Mouse (Mus musculus): ENCODE data around the gene 3110070M22Rik. TPM values are rescaled to one million over a fixed set of nuclear protein-coding genes. Genes with fewer than 3 reads are reported as not detected.
A peak's percentile ranks its signal among the peaks of the same experiment; 100 is the strongest.
"Not testable (repeated sequence)": the region's sequence is repeated elsewhere in the genome, so short reads cannot be mapped to it uniquely, and the experiment has no call there.

3110070M22Rik gene
- 1.4 and 1.6 TPM in 2 replicates for polyA plus RNA-seq (2015; fragmentation: Nextera tagmentation; extraction: Ambion mirVana)

- 89% methylated on average over 86 of the region's 87 CpGs for WGBS
- Histone ChIP-seq H3K27ac (ENCODE audit: low read depth, low read length) (peak within 1 kb of the TSS; percentile 29; the same call in 1 of the 2 replicates), H3K4me2 (ENCODE audit: low read length) (peak within 1 kb of the TSS; percentile 27), H3K9me3 (ENCODE audit: control insufficient read depth, low read length) (peaks cover 13% of the 10 kb centered on the region), H3K4me3 (ENCODE audit: low read length) (no peak within 1 kb of the TSS), H3K4me1 (ENCODE audit: control insufficient read depth, insufficient read depth, low read depth, low read length) (no peaks in the 10 kb centered on the region), H3K36me3 (ENCODE audit: control insufficient read depth, insufficient read depth, low read length) (peaks cover 9% of the 10 kb centered on the region; the same call in 1 of the 2 replicates), H3K9ac (ENCODE audit: low read depth, low read length) (peak within 1 kb of the TSS; percentile 25), H3K27me3 (replicated peaks; ENCODE audit: control insufficient read depth, insufficient read depth, low read length) (no peaks in the 10 kb centered on the region)
- no peak for ATAC-seq
Measured at GRCm38 (mm10) chr13:119487880-119488580, at the start of gene 3110070M22Rik, which contains the start of gene Tmem267. 3110070M22Rik (minus strand) TSS chr13:119488383. Tmem267 (plus strand) TSS chr13:119488039.

- not testable (repeated sequence) for H3K4me1 ChIP-seq (ENCODE audit: control insufficient read depth, insufficient read depth, low read depth, low read length); H3K27ac ChIP-seq (ENCODE audit: low read depth, low read length); H3K36me3 ChIP-seq (ENCODE audit: control insufficient read depth, insufficient read depth, low read length); H3K27me3 ChIP-seq (replicated peaks; ENCODE audit: control insufficient read depth, insufficient read depth, low read length); H3K4me2 ChIP-seq (ENCODE audit: low read length); H3K9ac ChIP-seq (ENCODE audit: low read depth, low read length); H3K4me3 ChIP-seq (ENCODE audit: low read length)
- ATAC-seq = peak; percentile 55
- H3K9me3 ChIP-seq (ENCODE audit: control insufficient read depth, low read length) = peaks cover 16% of the 10 kb centered on the region
- 98% methylated on average over 11 of the region's 22 CpGs for WGBS
Measured at GRCm38 (mm10) chr13:119494938-119495337, 6.8 kb upstream of the 3110070M22Rik start.

GRCm38 (mm10) chr13:119492083-119492482 lies 3.9 kb upstream of the 3110070M22Rik start:
- H3K36me3 ChIP-seq (ENCODE audit: control insufficient read depth, insufficient read depth, low read length); H3K9ac ChIP-seq (ENCODE audit: low read depth, low read length); H3K27me3 ChIP-seq (replicated peaks; ENCODE audit: control insufficient read depth, insufficient read depth, low read length); H3K27ac ChIP-seq (ENCODE audit: low read depth, low read length); H3K4me1 ChIP-seq (ENCODE audit: control insufficient read depth, insufficient read depth, low read depth, low read length); H3K4me2 ChIP-seq (ENCODE audit: low read length); H3K4me3 ChIP-seq (ENCODE audit: low read length); ATAC-seq: not testable (repeated sequence)
- 94% methylated on average over 10 of the region's 10 CpGs for WGBS
- H3K9me3 ChIP-seq (ENCODE audit: control insufficient read depth, low read length) = peaks cover 18% of the 10 kb centered on the region

- H3K4me3 ChIP-seq (ENCODE audit: low read length) = no peak overlapping the region
- no peaks in the 10 kb centered on the region for H3K4me1 ChIP-seq (ENCODE audit: control insufficient read depth, insufficient read depth, low read depth, low read length)
- no peak overlapping the region for H3K27ac ChIP-seq (ENCODE audit: low read depth, low read length)
- H3K9ac ChIP-seq (ENCODE audit: low read depth, low read length) = no peak overlapping the region
- peak overlapping the region; percentile 27 for H3K4me2 ChIP-seq (ENCODE audit: low read length)
- ATAC-seq = no peak
- H3K27me3 ChIP-seq (replicated peaks; ENCODE audit: control insufficient read depth, insufficient read depth, low read length) = no peaks in the 10 kb centered on the region
- 68% methylated on average over 7 of the region's 7 CpGs for WGBS
- peaks cover 13% of the 10 kb centered on the region for H3K9me3 ChIP-seq (ENCODE audit: control insufficient read depth, low read length)
- peaks cover 9% of the 10 kb centered on the region; the same call in 1 of the 2 replicates for H3K36me3 ChIP-seq (ENCODE audit: control insufficient read depth, insufficient read depth, low read length)
Measured at GRCm38 (mm10) chr13:119487354-119487753, 829 bp downstream of the 3110070M22Rik start.

GRCm38 (mm10) chr13:119477789-119478188 lies 10.4 kb downstream of the 3110070M22Rik start:
- H3K27ac ChIP-seq (ENCODE audit: low read depth, low read length) = no peak overlapping the region
- WGBS = 91% methylated on average over 2 of the region's 2 CpGs
- peaks cover 34% of the 10 kb centered on the region for H3K36me3 ChIP-seq (ENCODE audit: control insufficient read depth, insufficient read depth, low read length)
- no peaks in the 10 kb centered on the region for H3K9me3 ChIP-seq (ENCODE audit: control insufficient read depth, low read length)
- H3K27me3 ChIP-seq (replicated peaks; ENCODE audit: control insufficient read depth, insufficient read depth, low read length) = no peaks in the 10 kb centered on the region
- H3K4me1 ChIP-seq (ENCODE audit: control insufficient read depth, insufficient read depth, low read depth, low read length) = no peaks in the 10 kb centered on the region
- no peak for ATAC-seq
- no peak overlapping the region for H3K9ac ChIP-seq (ENCODE audit: low read depth, low read length)
- H3K4me3 ChIP-seq (ENCODE audit: low read length) = no peak overlapping the region
- H3K4me2 ChIP-seq (ENCODE audit: low read length) = no peak overlapping the region

- no peak overlapping the region for H3K4me3 ChIP-seq (ENCODE audit: low read length)
- no peak for ATAC-seq
- no peak overlapping the region for H3K27ac ChIP-seq (ENCODE audit: low read depth, low read length)
- no peaks in the 10 kb centered on the region for H3K4me1 ChIP-seq (ENCODE audit: control insufficient read depth, insufficient read depth, low read depth, low read length)
- no peaks in the 10 kb centered on the region for H3K27me3 ChIP-seq (replicated peaks; ENCODE audit: control insufficient read depth, insufficient read depth, low read length)
- H3K4me2 ChIP-seq (ENCODE audit: low read length) = no peak overlapping the region
- H3K9ac ChIP-seq (ENCODE audit: low read depth, low read length) = no peak overlapping the region
- H3K36me3 ChIP-seq (ENCODE audit: control insufficient read depth, insufficient read depth, low read length) = peaks cover 41% of the 10 kb centered on the region
- 88% methylated on average over 9 of the region's 9 CpGs for WGBS
- no peaks in the 10 kb centered on the region for H3K9me3 ChIP-seq (ENCODE audit: control insufficient read depth, low read length)
Measured at GRCm38 (mm10) chr13:119476631-119477030, 11.6 kb downstream of the 3110070M22Rik start.

- peaks cover 5% of the 10 kb centered on the region; the same call in 1 of the 2 replicates for H3K36me3 ChIP-seq (ENCODE audit: control insufficient read depth, insufficient read depth, low read length)
- peak within 1 kb of the TSS; percentile 85 for H3K27ac ChIP-seq (ENCODE audit: low read depth, low read length)
- H3K4me3 ChIP-seq (ENCODE audit: low read length) = peak within 1 kb of the TSS; percentile 68
- peak within 1 kb of the TSS; percentile 72 for H3K9ac ChIP-seq (ENCODE audit: low read depth, low read length)
- peak within 1 kb of the TSS; percentile 69 for H3K4me2 ChIP-seq (ENCODE audit: low read length)
- 6% methylated on average over 57 of the region's 57 CpGs for WGBS
- H3K9me3 ChIP-seq (ENCODE audit: control insufficient read depth, low read length) = no peaks in the 10 kb centered on the region
- H3K27me3 ChIP-seq (replicated peaks; ENCODE audit: control insufficient read depth, insufficient read depth, low read length) = no peaks in the 10 kb centered on the region
- peaks cover 18% of the 10 kb centered on the region for H3K4me1 ChIP-seq (ENCODE audit: control insufficient read depth, insufficient read depth, low read depth, low read length)
- peak; percentile 98 for ATAC-seq
Measured at GRCm38 (mm10) chr13:119462596-119463560, 25.3 kb downstream of the 3110070M22Rik start, which contains the start of gene 4833420G17Rik. 4833420G17Rik (plus strand) TSS chr13:119462768.

- Histone ChIP-seq H3K9ac (ENCODE audit: low read depth, low read length) (peak overlapping the region; percentile 72), H3K27ac (ENCODE audit: low read depth, low read length) (peak overlapping the region; percentile 85), H3K4me1 (ENCODE audit: control insufficient read depth, insufficient read depth, low read depth, low read length) (peaks cover 18% of the 10 kb centered on the region), H3K4me3 (ENCODE audit: low read length) (peak overlapping the region; percentile 68), H3K4me2 (ENCODE audit: low read length) (peak overlapping the region; percentile 62), H3K36me3 (ENCODE audit: control insufficient read depth, insufficient read depth, low read length) (peaks cover 3% of the 10 kb centered on the region; the same call in 1 of the 2 replicates), H3K27me3 (replicated peaks; ENCODE audit: control insufficient read depth, insufficient read depth, low read length) (no peaks in the 10 kb centered on the region), H3K9me3 (ENCODE audit: control insufficient read depth, low read length) (no peaks in the 10 kb centered on the region)
- 13% methylated on average over 10 of the region's 10 CpGs for WGBS
- peak; percentile 79 for ATAC-seq
Measured at GRCm38 (mm10) chr13:119461900-119462595, 26.1 kb downstream of the 3110070M22Rik start.

All from hindbrain, embryonic 16.5 days (tissue).